Mouse (Mus musculus) fibroblast of lung, adult 2 months (primary cell): ENCODE data around the gene Olfr802.

Experiments
- DNase-seq: peaks from one replicate; pipeline ENCODE4 v3.0.0-alpha.2; 2011; ENCODE audit warnings: low read depth

The Olfr802 gene

DNA sequence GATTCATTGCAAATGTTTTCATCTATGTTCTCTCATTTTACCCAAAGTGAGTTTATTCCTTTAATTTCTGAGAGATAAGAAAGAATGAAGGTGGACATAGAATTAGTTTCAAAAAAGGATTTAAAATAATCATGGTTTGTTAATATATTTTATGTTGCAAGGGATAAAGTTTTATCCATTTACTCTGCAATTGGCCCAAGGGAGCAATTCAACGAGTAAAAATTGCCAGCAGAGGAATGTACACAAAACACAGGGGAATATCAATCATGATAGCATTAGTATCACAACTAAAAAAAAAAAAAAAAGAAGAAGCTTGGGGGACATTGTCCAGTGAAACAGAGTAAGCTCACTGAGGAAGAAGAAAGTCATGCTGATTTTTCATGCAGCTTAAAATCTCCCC, at the start of gene Olfr802:
Gene Olfr802, minus strand, starts transcription at position 101 of the 400 bp plus-strand sequence.
- DNase-seq: no peak

- DNase-seq: no peak
Measured at GRCm38 (mm10) chr10:129729275-129729674, 41.3 kb upstream of the Olfr802 start, which contains the start of gene Olfr805. Olfr805 (minus strand) TSS chr10:129729375.

DNA sequence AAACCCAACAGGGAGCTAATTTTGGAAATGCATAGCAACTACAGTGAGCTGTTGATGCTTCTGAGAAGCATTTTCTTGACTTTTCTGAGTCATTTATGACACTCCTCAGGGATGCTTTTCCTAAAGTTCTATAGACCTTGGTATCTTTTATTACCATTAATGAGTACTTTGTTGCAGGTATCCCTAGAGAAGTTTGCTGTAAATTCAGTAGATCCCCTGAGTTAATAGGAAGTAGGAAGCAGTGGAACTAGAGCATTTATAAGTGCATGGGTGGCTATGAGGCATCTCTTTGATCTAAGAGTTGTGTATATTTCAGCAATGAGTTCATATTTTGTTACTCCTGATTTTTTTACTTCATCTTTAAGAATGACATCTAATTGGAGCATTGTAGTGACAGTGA, 14.9 kb upstream of the Olfr802 start, which contains the start of gene Olfr804:
Gene Olfr804, plus strand, starts transcription at position 301 of the 400 bp plus-strand sequence.
- no peak for DNase-seq

- no peak for DNase-seq
Measured at GRCm38 (mm10) chr10:129694186-129694585, 6.2 kb upstream of the Olfr802 start, which contains the start of gene Olfr803. Olfr803 (minus strand) TSS chr10:129694286.

- DNase-seq: no peak
Measured at GRCm38 (mm10) chr10:129673765-129674164, 14.2 kb downstream of the Olfr802 start, which contains the start of gene Olfr801. Olfr801 (minus strand) TSS chr10:129673865.

GRCm38 (mm10) chr10:129657394-129657793, 30.6 kb downstream of the Olfr802 start, which contains the start of gene Olfr800:
Olfr800 (plus strand) TSS chr10:129657694.
- DNase-seq: no peak

DNA sequence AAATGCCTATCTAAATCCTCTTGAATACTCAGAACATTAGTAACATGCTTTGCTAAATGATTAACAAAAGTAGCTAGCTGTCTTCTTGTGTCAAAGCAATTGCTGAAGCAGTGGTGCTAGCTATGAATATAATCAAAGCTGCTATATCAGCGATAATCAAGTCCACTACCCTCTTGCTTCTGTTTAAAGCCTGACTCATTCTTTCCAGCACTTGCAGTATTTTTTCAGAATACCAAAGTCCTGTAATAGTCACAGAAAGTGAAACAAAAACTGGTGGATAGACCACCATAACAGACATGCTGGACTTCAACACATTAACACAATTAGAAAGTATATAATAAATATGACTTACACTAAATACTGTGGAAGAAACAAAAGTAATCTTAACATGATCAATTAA, 36.2 kb downstream of the Olfr802 start:
- DNase-seq: no peak

GRCm38 (mm10) chr10:129637184-129637583, 50.8 kb downstream of the Olfr802 start, which contains the start of gene Olfr799:
Olfr799 (plus strand) TSS chr10:129637484.
- DNase-seq: no peak

DNA sequence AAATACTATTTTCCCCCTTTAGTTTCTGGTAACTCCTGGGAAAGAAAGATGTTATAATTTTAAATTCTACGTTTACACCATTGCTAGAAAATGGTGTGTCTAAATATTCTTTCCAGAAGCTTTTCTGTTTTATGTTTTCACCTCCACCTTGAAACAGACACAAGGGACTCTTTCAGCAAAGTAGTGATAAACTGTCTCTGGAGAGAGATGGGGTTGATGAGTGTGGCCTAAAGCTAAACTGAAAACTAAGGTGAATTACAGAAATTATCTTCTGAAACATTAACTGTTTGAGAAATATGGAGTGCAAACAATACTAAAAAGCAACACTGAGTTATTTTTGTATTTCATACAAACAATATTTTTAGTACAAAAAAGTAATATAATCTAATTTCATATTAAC, 60.1 kb downstream of the Olfr802 start, which contains the start of gene Olfr798:
Gene Olfr798, minus strand, starts transcription at position 101 of the 400 bp plus-strand sequence.
- DNase-seq: no peak
